Mouse (Mus musculus): ENCODE data around the gene Zglp1. TPM values are rescaled to one million over a fixed set of nuclear protein-coding genes. Genes with fewer than 3 reads are reported as not detected.

Gene Zglp1
- polyA plus RNA-seq (2015; fragmentation: Nextera tagmentation; extraction: Ambion mirVana) = 0.42 TPM in 1 of 2 replicates, not detected in the other

DNA sequence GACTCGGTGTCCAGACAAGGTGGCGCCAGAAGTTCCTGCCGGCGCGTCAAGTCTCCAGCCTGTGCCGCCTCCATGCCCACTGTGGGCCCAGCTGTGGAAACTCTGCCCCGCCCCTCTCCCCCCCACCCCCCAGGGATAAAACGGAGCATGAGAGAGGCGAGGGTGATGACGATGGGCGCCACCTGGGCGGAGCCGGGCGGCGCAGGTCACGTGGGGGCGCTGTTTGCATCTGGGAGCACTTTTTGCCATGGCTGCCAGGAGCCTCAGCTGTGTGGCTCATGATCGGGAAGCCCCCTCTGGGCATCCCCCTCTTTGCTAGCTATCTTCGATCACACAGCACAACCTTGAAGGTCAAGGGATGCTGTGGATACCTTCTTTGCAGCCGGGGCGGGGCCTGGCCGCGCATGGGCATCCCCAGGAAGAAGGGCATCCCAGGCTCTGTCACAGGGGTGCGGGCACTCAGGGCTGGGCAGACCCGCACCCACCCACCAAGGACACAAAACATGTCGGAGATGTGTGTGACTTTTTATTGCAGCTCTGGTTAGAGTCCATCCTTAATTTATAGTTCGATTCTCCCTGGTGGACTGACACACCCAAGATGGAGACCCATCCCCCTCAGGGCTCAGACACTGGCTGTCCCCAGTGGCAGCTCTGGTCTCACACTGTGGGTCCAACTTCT, at the start of gene Zglp1:
Gene Zglp1, minus strand, starts transcription at position 88 of the 679 bp plus-strand sequence.
- H3K9me3 ChIP-seq (replicated peaks) = no peaks in the 10 kb centered on the region
- H3K27me3 ChIP-seq = no peaks in the 10 kb centered on the region
- peaks cover 6% of the 10 kb centered on the region for H3K4me1 ChIP-seq (replicated peaks)
- H3K9ac ChIP-seq = no peak within 1 kb of the TSS
- no peak within 1 kb of the TSS for H3K4me3 ChIP-seq
- H3K36me3 ChIP-seq = peaks cover 27% of the 10 kb centered on the region
- H3K4me2 ChIP-seq = no peak within 1 kb of the TSS
- no peak within 1 kb of the TSS for H3K27ac ChIP-seq
- no peak for ATAC-seq (replicated peaks; ENCODE audit: insufficient number of reproducible peaks, insufficient read depth, low FRiP score, low read depth)
- WGBS = 81% methylated on average over 27 of the region's 27 CpGs

DNA sequence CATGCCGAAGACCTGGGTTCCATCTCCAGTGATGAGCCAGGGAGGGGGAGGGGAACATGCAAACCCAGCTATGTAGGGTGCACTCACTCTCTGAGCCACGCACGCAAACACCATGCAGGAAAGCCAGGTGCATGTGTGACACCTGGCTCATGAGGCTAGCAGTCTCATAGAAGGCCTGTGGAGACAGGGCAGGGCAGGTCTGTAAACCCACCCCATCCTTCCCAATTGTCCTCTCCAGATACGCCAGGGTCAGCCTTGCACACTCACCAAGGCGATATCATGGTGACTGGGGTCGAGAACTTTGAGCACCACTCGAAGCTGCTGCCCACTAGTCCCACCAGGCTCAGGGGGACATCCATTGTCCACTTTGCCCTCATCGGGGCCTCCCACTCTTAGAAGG, 48.2 kb upstream of the Zglp1 start:
- WGBS = 79% methylated on average over 8 of the region's 8 CpGs

DNA sequence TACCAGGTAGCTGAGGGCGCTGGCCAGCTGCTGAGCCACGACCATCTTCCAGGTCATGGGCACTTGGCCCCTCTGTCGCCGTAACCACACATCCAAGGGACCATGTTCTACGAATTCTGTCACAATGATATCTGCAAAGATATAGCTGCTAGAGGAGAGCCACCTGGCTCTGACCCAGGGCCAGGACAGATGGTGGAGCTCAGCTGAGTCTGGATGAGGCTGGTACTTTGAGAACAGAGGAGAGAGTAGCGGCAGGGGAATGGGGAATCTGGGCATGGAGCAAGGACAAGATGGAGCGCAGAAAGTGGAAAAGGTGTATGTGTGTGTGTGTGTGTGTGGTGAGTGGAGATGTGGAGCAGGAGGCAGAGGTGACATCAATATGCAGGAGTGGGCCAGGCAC, 47.3 kb upstream of the Zglp1 start:
- H3K9me3 ChIP-seq (replicated peaks) = no peaks in the 10 kb centered on the region
- no peak overlapping the region for H3K27ac ChIP-seq
- no peak for ATAC-seq (replicated peaks; ENCODE audit: insufficient number of reproducible peaks, insufficient read depth, low FRiP score, low read depth)
- H3K4me1 ChIP-seq (replicated peaks) = no peaks in the 10 kb centered on the region
- no peaks in the 10 kb centered on the region for H3K27me3 ChIP-seq
- WGBS = 82% methylated on average over 7 of the region's 7 CpGs
- no peak overlapping the region for H3K9ac ChIP-seq
- H3K36me3 ChIP-seq = peaks cover 3% of the 10 kb centered on the region; the same call in 1 of the 2 replicates
- H3K4me3 ChIP-seq = no peak overlapping the region
- no peak overlapping the region for H3K4me2 ChIP-seq

More for the DNA sequence above, 48.2 kb upstream of the Zglp1 start:
- Histone ChIP-seq H3K36me3 (peaks cover 7% of the 10 kb centered on the region; the same call in 1 of the 2 replicates), H3K27me3 (no peaks in the 10 kb centered on the region), H3K9ac (no peak overlapping the region), H3K27ac (no peak overlapping the region), H3K9me3 (replicated peaks) (no peaks in the 10 kb centered on the region), H3K4me2 (no peak overlapping the region), H3K4me1 (replicated peaks) (no peaks in the 10 kb centered on the region), H3K4me3 (no peak overlapping the region)
- no peak for ATAC-seq (replicated peaks; ENCODE audit: insufficient number of reproducible peaks, insufficient read depth, low FRiP score, low read depth)

DNA sequence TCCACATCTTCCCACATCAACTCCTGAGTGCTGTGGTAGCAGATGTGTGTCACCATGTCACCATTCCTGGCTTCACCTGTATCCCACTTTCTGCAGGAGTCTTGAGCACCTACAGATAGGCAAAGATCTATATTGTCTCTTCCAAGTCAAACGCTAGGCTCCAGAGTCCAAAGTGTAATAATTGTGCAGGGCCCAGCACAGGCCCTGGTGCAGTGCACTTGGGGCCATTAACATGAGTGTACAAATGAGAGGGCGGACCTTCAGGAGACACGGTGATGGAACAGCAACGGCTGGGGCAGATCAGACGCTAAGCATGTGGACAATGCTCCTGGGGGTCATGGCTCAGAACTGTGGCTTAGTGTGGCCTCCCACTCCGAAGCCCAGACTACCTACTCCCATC, 46.9 kb upstream of the Zglp1 start:
- 85% methylated on average over 6 of the region's 6 CpGs for WGBS
- peaks cover 6% of the 10 kb centered on the region; the same call in 1 of the 2 replicates for H3K36me3 ChIP-seq
- no peak overlapping the region for H3K27ac ChIP-seq
- H3K4me2 ChIP-seq = no peak overlapping the region
- no peak for ATAC-seq (replicated peaks; ENCODE audit: insufficient number of reproducible peaks, insufficient read depth, low FRiP score, low read depth)
- H3K4me3 ChIP-seq = no peak overlapping the region
- no peaks in the 10 kb centered on the region for H3K9me3 ChIP-seq (replicated peaks)
- no peaks in the 10 kb centered on the region for H3K27me3 ChIP-seq
- no peaks in the 10 kb centered on the region for H3K4me1 ChIP-seq (replicated peaks)
- H3K9ac ChIP-seq = no peak overlapping the region

DNA sequence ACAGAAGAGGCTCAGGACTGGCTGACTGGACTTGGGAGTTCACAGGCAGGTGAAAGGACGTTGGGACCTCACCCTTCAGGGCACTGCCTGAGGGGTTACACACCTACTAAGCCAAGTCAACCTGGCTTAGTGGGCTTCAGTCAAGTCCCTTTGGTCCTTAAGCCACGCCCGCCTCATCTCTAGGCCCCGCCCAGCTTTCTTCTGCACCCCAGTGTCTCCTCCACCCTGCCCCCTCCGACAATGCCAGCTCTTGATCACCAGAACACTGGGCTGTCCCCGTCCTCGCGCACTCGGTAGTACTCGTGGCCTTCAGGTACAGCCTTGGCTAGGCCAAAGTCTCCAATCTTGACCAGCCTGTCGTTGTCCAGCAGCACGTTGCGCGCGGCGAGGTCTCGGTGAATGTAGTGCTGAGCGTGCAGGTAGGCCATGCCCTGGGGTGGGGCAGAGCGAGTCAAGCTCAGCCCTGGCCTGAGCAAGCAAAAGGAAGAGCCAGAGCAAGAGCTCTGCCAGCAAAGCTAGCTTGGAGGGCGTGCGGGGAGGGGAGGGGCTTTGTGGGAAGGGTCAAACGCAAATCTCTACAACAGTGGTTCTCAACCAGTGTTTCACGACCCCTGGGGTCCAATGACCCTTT, 40.8 kb upstream of the Zglp1 start:
- Histone ChIP-seq H3K36me3 (peaks cover 10% of the 10 kb centered on the region; the same call in 1 of the 2 replicates), H3K4me3 (no peak overlapping the region), H3K27ac (no peak overlapping the region), H3K9ac (no peak overlapping the region), H3K4me1 (replicated peaks) (no peaks in the 10 kb centered on the region), H3K4me2 (no peak overlapping the region), H3K9me3 (replicated peaks) (no peaks in the 10 kb centered on the region), H3K27me3 (no peaks in the 10 kb centered on the region)
- 51% methylated on average over 23 of the region's 23 CpGs for WGBS
- ATAC-seq (replicated peaks; ENCODE audit: insufficient number of reproducible peaks, insufficient read depth, low FRiP score, low read depth) = no peak

DNA sequence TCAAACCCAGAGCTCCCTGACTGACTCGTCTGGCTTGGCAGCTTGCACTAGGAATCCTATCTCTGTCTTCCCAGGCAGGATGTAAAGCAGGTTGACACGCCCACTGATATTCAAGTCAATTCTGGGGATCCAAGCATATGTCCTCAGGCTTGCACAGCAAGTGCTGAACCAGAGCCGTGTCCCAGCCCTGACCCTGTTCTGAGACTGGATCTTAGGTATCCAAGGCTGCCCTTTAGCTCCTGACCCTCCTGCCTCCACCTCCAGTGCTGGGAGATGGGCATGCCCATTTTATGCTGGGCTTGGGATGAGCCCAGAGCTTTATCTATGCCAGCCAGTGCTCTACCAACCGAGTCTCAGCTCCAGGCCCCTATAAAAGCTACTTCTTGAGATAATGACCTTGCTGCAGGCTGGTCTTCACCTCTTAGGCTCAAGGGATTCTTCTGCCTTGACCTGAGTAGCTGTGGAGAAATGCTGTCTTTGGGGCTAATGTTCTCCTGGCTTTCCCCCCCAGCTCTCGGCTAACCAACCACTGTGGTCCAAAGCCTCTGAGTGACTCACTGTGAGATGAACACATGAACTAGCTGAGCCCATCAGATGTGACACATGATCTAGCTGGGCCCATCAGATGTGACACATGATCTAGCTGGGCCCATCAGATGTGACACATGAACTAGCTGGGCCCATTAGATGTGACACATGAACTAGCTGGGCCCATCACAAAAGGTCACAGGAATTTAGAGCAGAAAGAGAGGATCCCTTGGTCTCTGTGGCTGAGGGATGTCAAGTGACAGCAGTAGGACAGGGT, 39.1 kb upstream of the Zglp1 start:
- peaks cover 10% of the 10 kb centered on the region; the same call in 1 of the 2 replicates for H3K36me3 ChIP-seq
- WGBS = 65% methylated on average over 5 of the region's 5 CpGs
- no peak overlapping the region for H3K4me3 ChIP-seq

DNA sequence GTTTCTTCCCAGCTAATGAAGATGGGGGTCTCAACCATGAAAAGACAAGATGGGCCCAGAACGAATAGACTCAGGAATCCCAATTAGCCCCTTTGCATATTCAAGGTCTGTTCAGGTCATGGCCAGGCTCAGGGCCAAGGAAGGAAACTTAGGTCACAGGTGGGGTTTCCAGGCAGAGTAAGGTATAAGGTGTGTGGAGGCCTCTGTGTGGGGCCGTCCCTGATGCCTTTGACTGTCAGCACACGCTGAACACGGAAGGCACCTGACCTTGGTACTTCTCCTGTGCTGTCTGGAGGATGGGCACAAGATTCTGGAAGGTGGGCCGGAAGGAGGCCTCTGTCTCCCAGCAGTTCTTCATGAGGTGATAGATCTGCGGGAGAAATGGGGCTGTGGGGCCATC, 37.9 kb upstream of the Zglp1 start:
- Histone ChIP-seq H3K27me3 (no peaks in the 10 kb centered on the region), H3K36me3 (peaks cover 10% of the 10 kb centered on the region; the same call in 1 of the 2 replicates), H3K9ac (no peak overlapping the region), H3K9me3 (replicated peaks) (no peaks in the 10 kb centered on the region), H3K27ac (no peak overlapping the region), H3K4me1 (replicated peaks) (0 out of 2 replicates have a peak, but pooled peaks cover 3% of the 10 kb centered on the region), H3K4me2 (no peak overlapping the region), H3K4me3 (no peak overlapping the region)
- no peak for ATAC-seq (replicated peaks; ENCODE audit: insufficient number of reproducible peaks, insufficient read depth, low FRiP score, low read depth)
- WGBS = 86% methylated on average over 6 of the region's 6 CpGs

More for the DNA sequence above, 39.1 kb upstream of the Zglp1 start:
- Histone ChIP-seq H3K9me3 (replicated peaks) (no peaks in the 10 kb centered on the region), H3K9ac (no peak overlapping the region), H3K4me2 (no peak overlapping the region), H3K27ac (no peak overlapping the region), H3K27me3 (no peaks in the 10 kb centered on the region), H3K4me1 (replicated peaks) (no peaks in the 10 kb centered on the region)
- ATAC-seq (replicated peaks; ENCODE audit: insufficient number of reproducible peaks, insufficient read depth, low FRiP score, low read depth) = no peak

DNA sequence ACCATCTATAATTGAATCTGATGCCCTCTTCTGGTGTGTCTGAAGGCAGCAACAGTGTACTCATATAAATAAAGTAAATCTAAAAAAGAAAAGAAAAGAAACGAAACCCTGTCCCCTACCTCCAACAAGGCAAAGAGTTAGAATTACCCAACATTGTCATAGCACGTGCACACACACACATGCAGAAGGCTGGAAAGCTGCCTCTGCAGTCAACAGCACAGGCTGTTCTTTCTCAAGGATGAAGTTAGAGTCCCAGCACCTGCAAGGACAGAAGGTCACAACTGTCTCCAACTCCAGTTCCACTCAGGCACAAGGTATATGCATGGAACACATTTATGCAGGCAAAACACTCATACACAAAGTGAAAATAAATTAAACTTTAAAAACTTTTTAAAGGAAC, 35.2 kb upstream of the Zglp1 start:
- ATAC-seq (replicated peaks; ENCODE audit: insufficient number of reproducible peaks, insufficient read depth, low FRiP score, low read depth) = no peak
- 87% methylated on average over 2 of the region's 2 CpGs for WGBS
- no peak overlapping the region for H3K4me2 ChIP-seq
- H3K36me3 ChIP-seq = 0 out of 2 replicates have a peak, but pooled peaks cover 3% of the 10 kb centered on the region
- H3K9ac ChIP-seq = no peak overlapping the region
- no peak overlapping the region for H3K27ac ChIP-seq
- no peaks in the 10 kb centered on the region for H3K27me3 ChIP-seq
- no peak overlapping the region for H3K4me3 ChIP-seq
- 0 out of 2 replicates have a peak, but pooled peaks cover 7% of the 10 kb centered on the region for H3K4me1 ChIP-seq (replicated peaks)
- H3K9me3 ChIP-seq (replicated peaks) = no peaks in the 10 kb centered on the region

DNA sequence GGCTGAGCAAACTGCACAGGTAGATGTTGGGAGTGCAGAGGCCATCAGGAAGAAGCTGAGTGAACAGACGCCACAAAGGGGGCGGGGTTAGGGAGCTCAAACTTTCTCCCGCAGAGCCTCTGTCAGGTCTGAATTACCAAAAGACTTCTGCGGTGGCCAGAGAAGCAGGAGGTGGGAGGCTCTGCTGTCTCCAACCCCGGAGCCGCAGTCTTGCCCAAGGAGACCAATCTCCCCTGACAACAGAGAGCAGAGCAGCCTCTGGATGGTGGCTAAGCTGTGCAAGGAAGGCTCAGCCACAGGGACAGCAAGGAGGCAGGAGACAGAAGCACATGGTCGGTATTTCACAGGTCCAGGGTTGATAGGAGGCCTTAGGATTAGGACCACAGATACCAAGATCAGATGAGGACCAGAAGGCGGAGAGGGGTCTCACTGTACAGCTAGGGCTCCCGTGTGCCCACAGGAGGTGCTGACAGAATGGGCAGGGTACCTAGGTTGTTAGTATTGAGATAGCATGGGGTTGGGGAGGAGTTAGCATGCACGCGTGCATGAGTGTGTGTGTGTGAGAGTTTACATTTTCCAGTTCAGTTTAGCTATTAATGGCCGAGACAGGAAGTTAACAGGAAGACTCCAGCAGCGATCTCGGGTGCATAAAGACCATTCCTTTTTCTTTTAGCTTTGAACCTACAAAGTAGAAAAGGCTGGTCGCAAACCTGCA, 33.7 kb upstream of the Zglp1 start:
- no peak for ATAC-seq (replicated peaks; ENCODE audit: insufficient number of reproducible peaks, insufficient read depth, low FRiP score, low read depth)
- Histone ChIP-seq H3K4me2 (peak overlapping the region; percentile 18; the same call in 1 of the 2 replicates), H3K27ac (no peak overlapping the region), H3K4me1 (replicated peaks) (0 out of 2 replicates have a peak, but pooled peaks cover 7% of the 10 kb centered on the region), H3K9me3 (replicated peaks) (no peaks in the 10 kb centered on the region), H3K9ac (no peak overlapping the region), H3K36me3 (no peaks in the 10 kb centered on the region), H3K4me3 (no peak overlapping the region), H3K27me3 (no peaks in the 10 kb centered on the region)
- WGBS = 38% methylated on average over 15 of the region's 15 CpGs

DNA sequence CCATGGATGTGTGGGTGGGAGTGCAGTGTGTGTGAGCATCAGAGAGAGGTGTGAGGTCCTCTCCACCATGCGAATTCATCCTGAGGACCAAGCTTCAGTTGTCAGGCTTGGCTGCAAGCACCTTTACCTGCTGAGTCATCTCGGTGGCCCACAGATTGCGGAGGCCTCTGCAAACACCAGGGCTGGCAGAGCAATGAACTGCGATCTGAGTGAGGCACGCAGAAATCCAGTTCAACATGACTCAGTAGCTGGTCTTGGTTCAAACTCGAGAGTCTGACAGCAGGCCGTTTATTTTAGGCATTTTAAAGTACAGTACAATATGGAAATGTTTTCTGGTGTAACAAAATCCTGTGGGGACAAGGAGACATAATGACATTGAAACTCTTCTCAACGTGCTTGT, 30.9 kb upstream of the Zglp1 start:
- no peak overlapping the region for H3K4me2 ChIP-seq
- no peak for ATAC-seq (replicated peaks; ENCODE audit: insufficient number of reproducible peaks, insufficient read depth, low FRiP score, low read depth)
- H3K27ac ChIP-seq = no peak overlapping the region
- no peaks in the 10 kb centered on the region for H3K9me3 ChIP-seq (replicated peaks)
- 0 out of 2 replicates have a peak, but pooled peaks cover 7% of the 10 kb centered on the region for H3K4me1 ChIP-seq (replicated peaks)
- H3K27me3 ChIP-seq = no peaks in the 10 kb centered on the region
- 60% methylated on average over 8 of the region's 8 CpGs for WGBS
- H3K36me3 ChIP-seq = no peaks in the 10 kb centered on the region
- no peak overlapping the region for H3K9ac ChIP-seq
- H3K4me3 ChIP-seq = no peak overlapping the region

DNA sequence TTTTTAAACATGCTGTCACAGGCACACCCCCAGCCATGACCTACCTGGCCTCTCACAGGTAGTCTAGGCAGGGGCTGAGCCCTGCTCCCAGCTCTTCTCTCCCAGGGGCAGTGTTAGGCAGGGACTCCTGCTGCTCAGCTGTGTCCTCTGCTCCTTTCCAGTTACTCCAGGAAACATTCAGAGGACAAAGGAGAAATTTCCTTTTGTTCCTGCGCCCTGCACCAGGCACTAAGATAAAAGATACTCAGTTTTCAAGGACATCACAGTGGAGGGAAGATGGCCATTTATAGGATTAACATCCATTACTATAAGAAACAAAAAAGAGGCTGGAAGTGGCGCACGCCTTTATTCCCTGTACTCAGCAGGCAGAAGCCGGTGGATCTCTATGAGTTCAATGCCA, 29.1 kb upstream of the Zglp1 start:
- peaks cover 12% of the 10 kb centered on the region; the same call in 1 of the 2 replicates for H3K4me1 ChIP-seq (replicated peaks)
- H3K27me3 ChIP-seq = no peaks in the 10 kb centered on the region
- no peak overlapping the region for H3K9ac ChIP-seq
- no peak overlapping the region for H3K4me2 ChIP-seq
- H3K36me3 ChIP-seq = no peaks in the 10 kb centered on the region
- ATAC-seq (replicated peaks; ENCODE audit: insufficient number of reproducible peaks, insufficient read depth, low FRiP score, low read depth) = no peak
- H3K4me3 ChIP-seq = no peak overlapping the region
- no peak overlapping the region for H3K27ac ChIP-seq
- H3K9me3 ChIP-seq (replicated peaks) = no peaks in the 10 kb centered on the region
- 90% methylated on average over 4 of the region's 4 CpGs for WGBS
